Mouse (Mus musculus): ENCODE data around the gene Akap9.
"Not testable (repeated sequence)": the region's sequence is repeated elsewhere in the genome, so short reads cannot be mapped to it uniquely, and the experiment has no call there.

Gene Akap9

GRCm38 (mm10) chr5:3969114-3969513 is 41.3 kb downstream of the Akap9 start:
- no peak for DNase-seq (ENCODE audit: low spot score in 2 of 2)

GRCm38 (mm10) chr5:3970936-3971335 is 43.1 kb downstream of the Akap9 start:
- DNase-seq (ENCODE audit: low spot score in 2 of 2), result no peak

GRCm38 (mm10) chr5:3973764-3974163 is 45.9 kb downstream of the Akap9 start:
- no peak for DNase-seq (ENCODE audit: low spot score in 2 of 2)

GRCm38 (mm10) chr5:3974896-3975295 is 47.0 kb downstream of the Akap9 start:
- DNase-seq (ENCODE audit: low spot score in 2 of 2), result no peak

- DNase-seq (ENCODE audit: low spot score in 2 of 2), result no peak
These were observed 48.3 kb downstream of the Akap9 start for GRCm38 (mm10) chr5:3976111-3976510.

- no peak for DNase-seq (ENCODE audit: low spot score in 2 of 2)
These were observed 50.0 kb downstream of the Akap9 start for GRCm38 (mm10) chr5:3977904-3978303.

- no peak for DNase-seq (ENCODE audit: low spot score in 2 of 2)
These were observed 61.8 kb downstream of the Akap9 start for GRCm38 (mm10) chr5:3989608-3990007.

- no peak for DNase-seq (ENCODE audit: low spot score in 2 of 2)
These were observed 62.6 kb downstream of the Akap9 start for GRCm38 (mm10) chr5:3990499-3990898.

- no peak for DNase-seq (ENCODE audit: low spot score in 2 of 2)
These were observed 76.9 kb downstream of the Akap9 start for GRCm38 (mm10) chr5:4004531-4005469.

- DNase-seq (ENCODE audit: low spot score in 2 of 2), result no peak
These were observed 78.8 kb downstream of the Akap9 start for GRCm38 (mm10) chr5:4006606-4007005.

- no peak for DNase-seq (ENCODE audit: low spot score in 2 of 2)
These were observed 80.4 kb downstream of the Akap9 start for GRCm38 (mm10) chr5:4008266-4008665.

GRCm38 (mm10) chr5:4009540-4009939 is 81.7 kb downstream of the Akap9 start:
- no peak for DNase-seq (ENCODE audit: low spot score in 2 of 2)

- not testable (repeated sequence) for DNase-seq (ENCODE audit: low spot score in 2 of 2)
These were observed 89.8 kb downstream of the Akap9 start for GRCm38 (mm10) chr5:4017646-4018045.

- no peak for DNase-seq (ENCODE audit: low spot score in 2 of 2)
These were observed 91.5 kb downstream of the Akap9 start for GRCm38 (mm10) chr5:4019377-4019776.

GRCm38 (mm10) chr5:4020018-4020417 is 92.2 kb downstream of the Akap9 start:
- no peak for DNase-seq (ENCODE audit: low spot score in 2 of 2)

- no peak for DNase-seq (ENCODE audit: low spot score in 2 of 2)
These were observed 95.3 kb downstream of the Akap9 start for GRCm38 (mm10) chr5:4023186-4023585.

- peak in 1 of 2 experiments; percentile 52 for DNase-seq (ENCODE audit: low spot score in 2 of 2)
These were observed 96.2 kb downstream of the Akap9 start for GRCm38 (mm10) chr5:4023742-4024681.

- DNase-seq (ENCODE audit: low spot score in 2 of 2), result no peak
These were observed 96.9 kb downstream of the Akap9 start for GRCm38 (mm10) chr5:4024727-4025126.

- not testable (repeated sequence) for DNase-seq (ENCODE audit: low spot score in 2 of 2)
These were observed 98.5 kb downstream of the Akap9 start for GRCm38 (mm10) chr5:4026336-4026735.

GRCm38 (mm10) chr5:4028486-4029173 is 100.8 kb downstream of the Akap9 start:
- DNase-seq (ENCODE audit: low spot score in 2 of 2), result no peak

GRCm38 (mm10) chr5:4031846-4032245 is 104.0 kb downstream of the Akap9 start:
- DNase-seq (ENCODE audit: low spot score in 2 of 2), result no peak

GRCm38 (mm10) chr5:4036686-4037085 is 108.8 kb downstream of the Akap9 start:
- DNase-seq (ENCODE audit: low spot score in 2 of 2), result no peak

Data from right cerebral cortex, postnatal 10 days (tissue).